Mouse (Mus musculus) CD4-positive naive resting alpha-beta T cell, adult 57 days (primary cell): ENCODE measurements around the gene Dennd5a. TPM values are rescaled to one million over a fixed set of nuclear protein-coding genes. Genes with fewer than 3 reads are reported as not detected.

Experiments
- total RNA-seq: library from RNA; stranded (reverse); gene quantifications from one replicate; pipeline ENCODE4 v1.2.4, GENCODE M21; 2023

Gene Dennd5a
- 25.8 TPM for total RNA-seq

GRCm38 (mm10) chr7:109959716-109960612 lies at the start of gene Dennd5a:
Dennd5a (minus strand) TSS chr7:109960470.

DNA sequence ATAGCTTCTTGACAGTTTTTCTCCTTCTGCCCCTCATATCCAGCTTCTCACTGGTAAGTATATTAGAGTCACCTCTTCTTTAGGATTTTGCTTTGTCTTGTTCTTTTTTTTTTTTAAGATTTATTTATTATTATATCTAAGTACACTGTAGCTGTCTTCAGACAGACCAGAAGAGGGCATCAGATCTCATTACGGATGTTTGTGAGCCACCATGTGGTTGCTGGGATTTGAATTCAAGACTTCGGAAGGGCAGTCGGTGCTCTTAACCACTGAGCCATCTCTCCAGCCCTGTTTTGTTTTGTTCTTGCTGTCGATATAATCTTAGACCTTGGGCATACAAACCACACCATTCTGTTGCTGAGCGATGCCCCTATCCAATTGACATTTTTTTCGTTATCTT lies 26.5 kb upstream of the Dennd5a start, which contains the start of gene Tmem41b:
Gene Tmem41b, minus strand, starts transcription at position 155 of the 400 bp plus-strand sequence.

DNA sequence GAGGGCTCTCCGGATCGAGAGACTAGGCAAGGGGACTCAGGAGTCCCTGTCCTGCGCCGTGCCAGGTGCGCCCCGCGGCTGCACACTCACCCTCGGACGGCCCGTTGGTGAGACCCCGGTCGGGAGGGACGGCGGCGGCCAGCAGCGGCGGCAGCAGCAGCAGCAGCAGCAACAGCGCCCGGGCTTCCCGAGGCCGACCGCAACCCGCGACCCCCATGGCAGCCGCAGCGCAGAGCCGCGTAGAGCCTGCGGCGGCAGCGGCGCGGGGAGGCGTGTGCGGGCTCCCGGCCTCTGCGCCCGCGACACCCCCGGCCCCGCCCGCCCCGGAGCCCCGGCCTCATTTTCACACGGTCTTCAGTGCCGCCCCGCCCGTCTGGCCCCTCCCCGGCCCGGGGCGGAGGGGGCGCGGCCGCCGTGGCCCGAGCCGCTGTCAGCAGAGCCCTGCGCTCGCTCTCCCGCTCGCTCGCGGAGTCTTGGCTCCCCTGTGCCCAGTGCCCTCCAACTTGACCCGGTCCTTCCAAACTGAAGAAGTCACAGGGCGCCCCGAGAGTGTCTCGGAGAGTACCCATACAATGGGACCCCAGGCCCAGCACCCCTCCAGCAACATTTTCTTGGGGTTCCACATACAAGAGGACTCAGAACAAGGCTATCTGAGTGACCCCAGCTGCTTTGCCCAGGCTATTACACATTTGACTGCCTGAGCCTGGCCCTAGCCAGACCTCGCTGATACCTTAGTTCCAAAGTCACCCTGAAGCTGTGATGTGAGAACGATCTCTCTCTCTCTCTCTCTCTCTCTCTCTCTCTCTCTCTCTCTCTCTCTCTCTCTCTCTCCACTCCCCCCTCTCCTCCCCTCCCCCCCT lies 94.7 kb downstream of the Dennd5a start, which contains the start of gene Scube2:
Gene Scube2, minus strand, starts transcription at position 310 of the 860 bp plus-strand sequence.

Other genes starting within 250 kb of the Dennd5a start
- not detected for gene BC051019, start 236.6 kb downstream of the Dennd5a start, total RNA-seq
- gene Ascl3, start 228.7 kb downstream of the Dennd5a start, total RNA-seq, result 1.2 TPM
- gene Tmem9b, start 207.6 kb downstream of the Dennd5a start, total RNA-seq, result 35.0 TPM
- gene Nrip3, start 178.4 kb downstream of the Dennd5a start, total RNA-seq, result 0.18 TPM
- gene Scube2, start 94.8 kb downstream of the Dennd5a start, total RNA-seq, result not detected
- gene Tmem41b, start 26.5 kb upstream of the Dennd5a start, total RNA-seq, result 45.0 TPM
- 69.5 TPM for gene Ipo7, start 57.8 kb upstream of the Dennd5a start, total RNA-seq
- gene Zfp143, start 100.7 kb upstream of the Dennd5a start, total RNA-seq, result 29.8 TPM
- 2.8 TPM for gene Wee1, start 161.6 kb upstream of the Dennd5a start, total RNA-seq